Mouse (Mus musculus): ENCODE data around the gene Loxl3. TPM values are rescaled to one million over a fixed set of nuclear protein-coding genes. Genes with fewer than 3 reads are reported as not detected.
A peak's percentile ranks its signal among the peaks of the same experiment; 100 is the strongest.

The Loxl3 gene
- polyA plus RNA-seq, 1 experiment from 2014 or later, result 4.7 TPM

- WGBS, result 58% methylated on average over 7 of the region's 9 CpGs
- ATAC-seq, result no peak
- Histone ChIP-seq H3K9me3 (ENCODE audit: control insufficient read depth) (no peaks in the 10 kb centered on the region), H3K27me3 (replicated peaks; ENCODE audit: control insufficient read depth, insufficient read depth, low read length) (no peaks in the 10 kb centered on the region), H3K27ac (ENCODE audit: low read depth, low read length) (no peak overlapping the region), H3K9ac (ENCODE audit: low read depth, low read length) (no peak overlapping the region), H3K4me2 (replicated peaks; ENCODE audit: low read depth) (no peak overlapping the region), H3K4me3 (ENCODE audit: low read depth, low read length) (no peak overlapping the region), H3K4me1 (replicated peaks; ENCODE audit: control insufficient read depth, insufficient read depth, low read length) (no peaks in the 10 kb centered on the region), H3K36me3 (ENCODE audit: control insufficient read depth, insufficient read depth) (peaks cover 10% of the 10 kb centered on the region; the same call in 1 of the 2 replicates)
- no peak for TF ChIP-seq CTCF (IDR thresholded peaks at IDR 0.05; ENCODE audit: low read depth)
These were observed 6.3 kb upstream of the Loxl3 start for GRCm38 (mm10) chr6:83027706-83028105.

GRCm38 (mm10) chr6:83029777-83030176 lies 4.2 kb upstream of the Loxl3 start:
- Histone ChIP-seq H3K9me3 (ENCODE audit: control insufficient read depth) (no peaks in the 10 kb centered on the region), H3K27ac (ENCODE audit: low read depth, low read length) (no peak overlapping the region), H3K9ac (ENCODE audit: low read depth, low read length) (no peak overlapping the region), H3K4me3 (ENCODE audit: low read depth, low read length) (no peak overlapping the region), H3K36me3 (ENCODE audit: control insufficient read depth, insufficient read depth) (peaks cover 10% of the 10 kb centered on the region; the same call in 1 of the 2 replicates), H3K27me3 (replicated peaks; ENCODE audit: control insufficient read depth, insufficient read depth, low read length) (no peaks in the 10 kb centered on the region; the same call in 1 of the 2 replicates), H3K4me2 (replicated peaks; ENCODE audit: low read depth) (no peak overlapping the region), H3K4me1 (replicated peaks; ENCODE audit: control insufficient read depth, insufficient read depth, low read length) (no peaks in the 10 kb centered on the region)
- no peak for TF ChIP-seq CTCF (IDR thresholded peaks at IDR 0.05; ENCODE audit: low read depth)
- WGBS, result 67% methylated on average over 10 of the region's 10 CpGs
- ATAC-seq, result no peak

GRCm38 (mm10) chr6:83031111-83031510 lies 2.9 kb upstream of the Loxl3 start:
- no peak overlapping the region for H3K9ac ChIP-seq (ENCODE audit: low read depth, low read length)
- no peak overlapping the region for H3K4me3 ChIP-seq (ENCODE audit: low read depth, low read length)
- H3K9me3 ChIP-seq (ENCODE audit: control insufficient read depth), result no peaks in the 10 kb centered on the region
- no peak overlapping the region for H3K4me2 ChIP-seq (replicated peaks; ENCODE audit: low read depth)
- WGBS, result 82% methylated on average over 7 of the region's 7 CpGs
- no peak overlapping the region for H3K27ac ChIP-seq (ENCODE audit: low read depth, low read length)
- ATAC-seq, result no peak
- H3K36me3 ChIP-seq (ENCODE audit: control insufficient read depth, insufficient read depth), result peaks cover 10% of the 10 kb centered on the region; the same call in 1 of the 2 replicates
- H3K4me1 ChIP-seq (replicated peaks; ENCODE audit: control insufficient read depth, insufficient read depth, low read length), result no peaks in the 10 kb centered on the region
- H3K27me3 ChIP-seq (replicated peaks; ENCODE audit: control insufficient read depth, insufficient read depth, low read length), result no peaks in the 10 kb centered on the region; the same call in 1 of the 2 replicates
- TF ChIP-seq CTCF (IDR thresholded peaks at IDR 0.05; ENCODE audit: low read depth), result no peak

- ATAC-seq, result no peak
- H3K36me3 ChIP-seq (ENCODE audit: control insufficient read depth, insufficient read depth), result peaks cover 10% of the 10 kb centered on the region; the same call in 1 of the 2 replicates
- no peak overlapping the region for H3K27ac ChIP-seq (ENCODE audit: low read depth, low read length)
- no peaks in the 10 kb centered on the region for H3K4me1 ChIP-seq (replicated peaks; ENCODE audit: control insufficient read depth, insufficient read depth, low read length)
- H3K4me2 ChIP-seq (replicated peaks; ENCODE audit: low read depth), result peak overlapping the region; percentile 90
- H3K9me3 ChIP-seq (ENCODE audit: control insufficient read depth), result no peaks in the 10 kb centered on the region
- no peak for TF ChIP-seq CTCF (IDR thresholded peaks at IDR 0.05; ENCODE audit: low read depth)
- no peak overlapping the region for H3K9ac ChIP-seq (ENCODE audit: low read depth, low read length)
- H3K4me3 ChIP-seq (ENCODE audit: low read depth, low read length), result peak overlapping the region; percentile 76
- 62% methylated on average over 18 of the region's 18 CpGs for WGBS
- no peaks in the 10 kb centered on the region; the same call in 1 of the 2 replicates for H3K27me3 ChIP-seq (replicated peaks; ENCODE audit: control insufficient read depth, insufficient read depth, low read length)
These were observed 1.9 kb upstream of the Loxl3 start for GRCm38 (mm10) chr6:83031921-83032590.

- WGBS, result under 1% methylated on average over 31 of the region's 31 CpGs
- ATAC-seq, result peak; percentile 52
- H3K36me3 ChIP-seq (ENCODE audit: control insufficient read depth, insufficient read depth), result peaks cover 10% of the 10 kb centered on the region; the same call in 1 of the 2 replicates
These were observed 1.2 kb upstream of the Loxl3 start for GRCm38 (mm10) chr6:83032769-83033191.

GRCm38 (mm10) chr6:83034463-83035055 lies 586 bp downstream of the Loxl3 start:
- Histone ChIP-seq H3K4me1 (replicated peaks; ENCODE audit: control insufficient read depth, insufficient read depth, low read length) (no peaks in the 10 kb centered on the region), H3K9ac (ENCODE audit: low read depth, low read length) (no peak overlapping the region), H3K9me3 (ENCODE audit: control insufficient read depth) (no peaks in the 10 kb centered on the region), H3K27ac (ENCODE audit: low read depth, low read length) (no peak overlapping the region), H3K4me2 (replicated peaks; ENCODE audit: low read depth) (peak overlapping the region; percentile 90), H3K4me3 (ENCODE audit: low read depth, low read length) (peak overlapping the region; percentile 76), H3K36me3 (ENCODE audit: control insufficient read depth, insufficient read depth) (peaks cover 10% of the 10 kb centered on the region; the same call in 1 of the 2 replicates), H3K27me3 (replicated peaks; ENCODE audit: control insufficient read depth, insufficient read depth, low read length) (no peaks in the 10 kb centered on the region; the same call in 1 of the 2 replicates)
- ATAC-seq, result no peak
- WGBS, result 50% methylated on average over 5 of the region's 5 CpGs
- no peak for TF ChIP-seq CTCF (IDR thresholded peaks at IDR 0.05; ENCODE audit: low read depth)

More at GRCm38 (mm10) chr6:83032769-83033191, 1.2 kb upstream of the Loxl3 start:
- Histone ChIP-seq H3K4me3 (ENCODE audit: low read depth, low read length) (peak overlapping the region; percentile 76), H3K27me3 (replicated peaks; ENCODE audit: control insufficient read depth, insufficient read depth, low read length) (no peaks in the 10 kb centered on the region; the same call in 1 of the 2 replicates), H3K4me1 (replicated peaks; ENCODE audit: control insufficient read depth, insufficient read depth, low read length) (no peaks in the 10 kb centered on the region), H3K9me3 (ENCODE audit: control insufficient read depth) (no peaks in the 10 kb centered on the region), H3K27ac (ENCODE audit: low read depth, low read length) (0 out of 2 replicates have a peak overlapping the region, but pooled peaks have one; percentile 5), H3K4me2 (replicated peaks; ENCODE audit: low read depth) (peak overlapping the region; percentile 90), H3K9ac (ENCODE audit: low read depth, low read length) (peak overlapping the region; percentile 55)
- peak; percentile 43 for TF ChIP-seq CTCF (IDR thresholded peaks at IDR 0.05; ENCODE audit: low read depth)

Data from intestine, postnatal 0 days (tissue).